Mouse (Mus musculus): ENCODE data around the gene Slco3a1. TPM values are rescaled to one million over a fixed set of nuclear protein-coding genes. Genes with fewer than 3 reads are reported as not detected.

Slco3a1 gene
- polyA plus RNA-seq, 1 experiment from 2014 or later, result 7.9 TPM

- DNase-seq (ENCODE audit: low spot score), result peak; percentile 29
- H3K4me1 ChIP-seq, result peaks cover 17% of the 10 kb centered on the region
- H3K9me3 ChIP-seq, result no peaks in the 10 kb centered on the region
- H3K36me3 ChIP-seq (replicated peaks), result no peaks in the 10 kb centered on the region
- no peak overlapping the region for H3K4me3 ChIP-seq
- no peaks in the 10 kb centered on the region for H3K27me3 ChIP-seq (replicated peaks; ENCODE audit: low read depth, poor library complexity, severe bottlenecking)
- no peak overlapping the region for H3K27ac ChIP-seq (replicated peaks)
- 49% methylated on average over 4 of the region's 4 CpGs for WGBS
Observed at GRCm38 (mm10) chr7:74341149-74341805, 213.3 kb downstream of the Slco3a1 start.

- DNase-seq (ENCODE audit: low spot score), result no peak
- H3K9me3 ChIP-seq, result no peaks in the 10 kb centered on the region
- no peak overlapping the region for H3K4me3 ChIP-seq
- no peak overlapping the region for H3K27ac ChIP-seq (replicated peaks)
- 87% methylated on average over 8 of the region's 8 CpGs for WGBS
- H3K27me3 ChIP-seq (replicated peaks; ENCODE audit: low read depth, poor library complexity, severe bottlenecking), result no peaks in the 10 kb centered on the region
- H3K36me3 ChIP-seq (replicated peaks), result no peaks in the 10 kb centered on the region
- peaks cover 14% of the 10 kb centered on the region for H3K4me1 ChIP-seq
Observed at GRCm38 (mm10) chr7:74340419-74340954, 214.1 kb downstream of the Slco3a1 start.

- H3K4me3 ChIP-seq, result no peak overlapping the region
- no peak overlapping the region for H3K27ac ChIP-seq (replicated peaks)
- 86% methylated on average over 6 of the region's 6 CpGs for WGBS
Observed at GRCm38 (mm10) chr7:74337677-74338420, 216.7 kb downstream of the Slco3a1 start.

GRCm38 (mm10) chr7:74332323-74332722 lies 222.3 kb downstream of the Slco3a1 start:
- no peak for DNase-seq (ENCODE audit: low spot score)
- no peaks in the 10 kb centered on the region for H3K9me3 ChIP-seq
- H3K4me1 ChIP-seq, result peaks cover 15% of the 10 kb centered on the region
- no peak overlapping the region for H3K4me3 ChIP-seq
- 84% methylated on average over 3 of the region's 3 CpGs for WGBS
- H3K27ac ChIP-seq (replicated peaks), result no peak overlapping the region
- no peaks in the 10 kb centered on the region for H3K27me3 ChIP-seq (replicated peaks; ENCODE audit: low read depth, poor library complexity, severe bottlenecking)
- H3K36me3 ChIP-seq (replicated peaks), result no peaks in the 10 kb centered on the region

More at GRCm38 (mm10) chr7:74337677-74338420, 216.7 kb downstream of the Slco3a1 start:
- no peak for DNase-seq (ENCODE audit: low spot score)
- Histone ChIP-seq H3K9me3 (no peaks in the 10 kb centered on the region), H3K4me1 (peaks cover 14% of the 10 kb centered on the region), H3K27me3 (replicated peaks; ENCODE audit: low read depth, poor library complexity, severe bottlenecking) (no peaks in the 10 kb centered on the region), H3K36me3 (replicated peaks) (no peaks in the 10 kb centered on the region)

GRCm38 (mm10) chr7:74330858-74331726 lies 223.5 kb downstream of the Slco3a1 start:
- peak; percentile 26 for DNase-seq (ENCODE audit: low spot score)
- H3K27ac ChIP-seq (replicated peaks), result no peak overlapping the region
- H3K4me1 ChIP-seq, result peaks cover 15% of the 10 kb centered on the region
- no peak overlapping the region for H3K4me3 ChIP-seq
- 68% methylated on average over 7 of the region's 7 CpGs for WGBS
- no peaks in the 10 kb centered on the region for H3K36me3 ChIP-seq (replicated peaks)
- H3K9me3 ChIP-seq, result no peaks in the 10 kb centered on the region
- no peaks in the 10 kb centered on the region for H3K27me3 ChIP-seq (replicated peaks; ENCODE audit: low read depth, poor library complexity, severe bottlenecking)

GRCm38 (mm10) chr7:74330117-74330857 lies 224.3 kb downstream of the Slco3a1 start:
- Histone ChIP-seq H3K4me1 (peaks cover 15% of the 10 kb centered on the region), H3K4me3 (no peak overlapping the region), H3K36me3 (replicated peaks) (no peaks in the 10 kb centered on the region), H3K27ac (replicated peaks) (no peak overlapping the region), H3K27me3 (replicated peaks; ENCODE audit: low read depth, poor library complexity, severe bottlenecking) (no peaks in the 10 kb centered on the region), H3K9me3 (no peaks in the 10 kb centered on the region)
- DNase-seq (ENCODE audit: low spot score), result no peak
- WGBS, result 77% methylated on average over 7 of the region's 7 CpGs

- Histone ChIP-seq H3K9me3 (no peaks in the 10 kb centered on the region), H3K27me3 (replicated peaks; ENCODE audit: low read depth, poor library complexity, severe bottlenecking) (no peaks in the 10 kb centered on the region), H3K4me1 (peaks cover 15% of the 10 kb centered on the region), H3K36me3 (replicated peaks) (no peaks in the 10 kb centered on the region), H3K27ac (replicated peaks) (no peak overlapping the region), H3K4me3 (no peak overlapping the region)
- no peak for DNase-seq (ENCODE audit: low spot score)
- 81% methylated on average over 1 of the region's 1 CpGs for WGBS
Observed at GRCm38 (mm10) chr7:74329004-74329403, 225.6 kb downstream of the Slco3a1 start.

GRCm38 (mm10) chr7:74327716-74328115 lies 226.9 kb downstream of the Slco3a1 start:
- Histone ChIP-seq H3K4me1 (peaks cover 26% of the 10 kb centered on the region), H3K27ac (replicated peaks) (no peak overlapping the region), H3K9me3 (no peaks in the 10 kb centered on the region), H3K36me3 (replicated peaks) (no peaks in the 10 kb centered on the region), H3K4me3 (no peak overlapping the region), H3K27me3 (replicated peaks; ENCODE audit: low read depth, poor library complexity, severe bottlenecking) (no peaks in the 10 kb centered on the region)
- DNase-seq (ENCODE audit: low spot score), result no peak
- WGBS, result 91% methylated on average over 5 of the region's 5 CpGs

GRCm38 (mm10) chr7:74325052-74325451 lies 229.5 kb downstream of the Slco3a1 start:
- Histone ChIP-seq H3K9me3 (no peaks in the 10 kb centered on the region), H3K4me3 (no peak overlapping the region), H3K36me3 (replicated peaks) (no peaks in the 10 kb centered on the region), H3K27ac (replicated peaks) (no peak overlapping the region), H3K27me3 (replicated peaks; ENCODE audit: low read depth, poor library complexity, severe bottlenecking) (no peaks in the 10 kb centered on the region), H3K4me1 (peaks cover 20% of the 10 kb centered on the region)
- no peak for DNase-seq (ENCODE audit: low spot score)
- WGBS, result 86% methylated on average over 8 of the region's 8 CpGs

GRCm38 (mm10) chr7:74323683-74324082 lies 230.9 kb downstream of the Slco3a1 start:
- Histone ChIP-seq H3K4me3 (no peak overlapping the region), H3K4me1 (peaks cover 16% of the 10 kb centered on the region), H3K27me3 (replicated peaks; ENCODE audit: low read depth, poor library complexity, severe bottlenecking) (no peaks in the 10 kb centered on the region), H3K36me3 (replicated peaks) (no peaks in the 10 kb centered on the region), H3K9me3 (no peaks in the 10 kb centered on the region), H3K27ac (replicated peaks) (no peak overlapping the region)
- 55% methylated on average over 5 of the region's 5 CpGs for WGBS
- DNase-seq (ENCODE audit: low spot score), result no peak

- no peaks in the 10 kb centered on the region for H3K9me3 ChIP-seq
- H3K27ac ChIP-seq (replicated peaks), result no peak overlapping the region
- no peak overlapping the region for H3K4me3 ChIP-seq
Observed at GRCm38 (mm10) chr7:74323194-74323593, 231.4 kb downstream of the Slco3a1 start.

GRCm38 (mm10) chr7:74320635-74321034 lies 233.9 kb downstream of the Slco3a1 start:
- DNase-seq (ENCODE audit: low spot score), result no peak
- H3K36me3 ChIP-seq (replicated peaks), result no peaks in the 10 kb centered on the region
- 91% methylated on average over 5 of the region's 5 CpGs for WGBS

More at GRCm38 (mm10) chr7:74323194-74323593, 231.4 kb downstream of the Slco3a1 start:
- no peaks in the 10 kb centered on the region for H3K36me3 ChIP-seq (replicated peaks)
- no peak for DNase-seq (ENCODE audit: low spot score)
- H3K27me3 ChIP-seq (replicated peaks; ENCODE audit: low read depth, poor library complexity, severe bottlenecking), result no peaks in the 10 kb centered on the region
- H3K4me1 ChIP-seq, result peaks cover 16% of the 10 kb centered on the region

More at GRCm38 (mm10) chr7:74320635-74321034, 233.9 kb downstream of the Slco3a1 start:
- H3K27me3 ChIP-seq (replicated peaks; ENCODE audit: low read depth, poor library complexity, severe bottlenecking), result no peaks in the 10 kb centered on the region
- no peaks in the 10 kb centered on the region for H3K9me3 ChIP-seq
- no peak overlapping the region for H3K4me3 ChIP-seq
- peaks cover 16% of the 10 kb centered on the region for H3K4me1 ChIP-seq
- no peak overlapping the region for H3K27ac ChIP-seq (replicated peaks)
